Mouse (Mus musculus): ENCODE data around the gene Ccdc183.

DNA sequence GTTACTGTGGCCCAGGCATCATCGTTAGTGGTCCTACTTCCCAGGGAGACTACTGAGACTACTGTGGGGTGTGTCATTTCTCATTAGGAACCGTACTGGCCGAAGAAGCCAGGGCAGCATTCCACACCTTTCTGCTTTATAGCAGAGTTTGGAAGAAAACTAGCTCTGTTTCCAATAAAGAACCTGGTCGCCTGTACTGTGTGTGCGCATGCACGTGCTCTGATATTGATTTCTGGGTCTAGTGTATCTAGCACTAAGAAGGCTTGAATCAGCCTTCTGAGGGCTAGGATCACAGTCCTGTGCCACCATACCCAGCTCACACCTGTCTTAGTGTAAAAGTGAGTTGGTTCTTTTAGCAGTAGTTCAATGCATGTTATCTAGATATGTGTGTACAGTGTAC, 58.7 kb downstream of the Ccdc183 start:
- TF ChIP-seq CTCF (IDR thresholded peaks at IDR 0.05; ENCODE audit: low read depth, low read length) (no peak), POLR2A (IDR thresholded peaks at IDR 0.05; ENCODE audit: insufficient read depth, low read length) (no peak)
